Mouse (Mus musculus) heart, adult 2 months (tissue): ENCODE measurements around the gene Tbl3. TPM values are rescaled to one million over a fixed set of nuclear protein-coding genes. Genes with fewer than 3 reads are reported as not detected.

Experiments
- DNase-seq, 2 experiments: peaks; one replicate each; pipeline ENCODE4 v3.0.0; 2021
- H3K27ac ChIP-seq: fragments of 200-600 bp; 2 replicates; pipeline ENCODE4 v1.8.1; 2022
- H3K27me3 ChIP-seq: fragments of 200-500 bp; 2 replicates; pipeline ENCODE4 v1.6.1; 2012; ENCODE audit warnings: mild to moderate bottlenecking, low read length, inconsistent platforms, mixed read lengths; ENCODE audit not compliant: control insufficient read depth, insufficient read depth
- H3K36me3 ChIP-seq: fragments of 200-500 bp; 2 replicates; pipeline ENCODE4 v1.6.1; 2012; ENCODE audit warnings: low read length, inconsistent platforms; ENCODE audit not compliant: control insufficient read depth, insufficient read depth
- H3K4me1 ChIP-seq: fragments of 200-500 bp; 2 replicates; pipeline ENCODE4 v1.6.1; 2011; ENCODE audit warnings: low read length; ENCODE audit not compliant: control insufficient read depth, insufficient read depth
- H3K4me3 ChIP-seq: fragments of 200-600 bp; 2 replicates; pipeline ENCODE4 v1.8.1; 2022
- H3K79me2 ChIP-seq: fragments of 200-500 bp; replicated peaks from 2 replicates; pipeline ENCODE4 v1.6.1; 2012; ENCODE audit warnings: mild to moderate bottlenecking, inconsistent platforms, low read length, moderate library complexity, mixed read lengths; ENCODE audit not compliant: control insufficient read depth, insufficient read depth
- H3K9ac ChIP-seq: fragments of 200-500 bp; 2 replicates; pipeline ENCODE4 v1.6.1; 2012; ENCODE audit warnings: low read depth, mild to moderate bottlenecking, control low read depth, inconsistent platforms, low read length, mixed read lengths
- CTCF ChIP-seq: fragments of 200-600 bp; IDR thresholded peaks from 2 replicates; pipeline ENCODE4 v1.8.1; 2022; ENCODE audit warnings: antibody characterized with exemption, mild to moderate bottlenecking, moderate library complexity
- EP300 ChIP-seq: fragments of 200-500 bp; IDR thresholded peaks from 2 replicates; pipeline ENCODE4 v1.6.1; 2011; ENCODE audit warnings: low read depth, low read length, control low read depth; ENCODE audit not compliant: insufficient read depth
- POLR2A ChIP-seq: fragments of 200-500 bp; IDR thresholded peaks from 2 replicates; pipeline ENCODE4 v1.6.1; 2011; ENCODE audit warnings: mild to moderate bottlenecking, low read depth, low read length, control low read depth; ENCODE audit not compliant: insufficient read depth
- WGBS: fragments of 180-500 bp; shearing (Covaris S2); methylation state at CpG from one replicate; pipeline ENCODE4 v1.1.7; 2018; 5-methylcytosine and 5-hydroxymethylcytosine counted together
- intact Hi-C: fragments of 180-260 bp; cut with DNase I; formaldehyde crosslinking; loops from one replicate; pipeline ENCODE4 v1.15.1; 2025
- polyA plus RNA-seq: library from polyadenylated mRNA; depleted of rRNA; stranded (reverse); fragments of >200 nt; gene quantifications from 2 replicates; pipeline ENCODE4 v1.2.3, GENCODE M21; 2012
- total RNA-seq, 2 experiments: library from RNA; stranded (reverse); gene quantifications; 2 replicates each; pipeline ENCODE4 v1.2.3; 2021

The Tbl3 gene
- total and polyA plus RNA-seq, 3 experiments = 17.4 to 34.2 (median 19.4) TPM

- DNase-seq = peak; percentile 58 to 68
- no peak overlapping the region for H3K27ac ChIP-seq
- peak overlapping the region; percentile 43 for H3K9ac ChIP-seq
- 2% methylated on average over 24 of the region's 25 CpGs for WGBS
- peaks cover 4% of the 10 kb centered on the region for H3K27me3 ChIP-seq
- H3K4me1 ChIP-seq = no peaks in the 10 kb centered on the region
- peak overlapping the region; percentile 33 for H3K4me3 ChIP-seq
- no peaks in the 10 kb centered on the region for H3K36me3 ChIP-seq
- no peaks in the 10 kb centered on the region for H3K79me2 ChIP-seq
- intact Hi-C loops = no loop called here
- TF ChIP-seq EP300 (no peak), CTCF (no peak)
Measured at GRCm38 (mm10) chr17:24687146-24687595, 20.3 kb downstream of the Tbl3 start.

- 43% methylated on average over 16 of the region's 16 CpGs for WGBS
- no peak for DNase-seq
- Histone ChIP-seq H3K27me3 (peaks cover 4% of the 10 kb centered on the region), H3K79me2 (no peaks in the 10 kb centered on the region), H3K27ac (no peak overlapping the region), H3K4me3 (no peak overlapping the region), H3K4me1 (no peaks in the 10 kb centered on the region), H3K9ac (no peak overlapping the region), H3K36me3 (no peaks in the 10 kb centered on the region)
- intact Hi-C loops = no loop called here
- no peak for TF ChIP-seq POLR2A
- TF ChIP-seq EP300 = no peak
- no peak for TF ChIP-seq CTCF
Measured at GRCm38 (mm10) chr17:24686514-24686913, 20.9 kb downstream of the Tbl3 start.

- intact Hi-C loops = loop anchor here (2.0 kb wide), 1 partner anchor 17 kb away; no protein-coding TSS in a partner anchor
- Histone ChIP-seq H3K36me3 (no peaks in the 10 kb centered on the region), H3K79me2 (peaks cover 1% of the 10 kb centered on the region; the same call in 1 of the 2 replicates), H3K4me3 (no peak overlapping the region), H3K9ac (no peak overlapping the region), H3K27me3 (no peaks in the 10 kb centered on the region), H3K4me1 (peaks cover 3% of the 10 kb centered on the region), H3K27ac (no peak overlapping the region)
- no peak for DNase-seq
- TF ChIP-seq POLR2A (no peak), EP300 (no peak), CTCF (no peak)
- WGBS = 92% methylated on average over 24 of the region's 24 CpGs
Measured at GRCm38 (mm10) chr17:24677500-24678080, 29.9 kb downstream of the Tbl3 start.

- TF ChIP-seq CTCF (no peak), POLR2A (no peak), EP300 (no peak)
- Histone ChIP-seq H3K27ac (no peak overlapping the region), H3K4me3 (no peak overlapping the region), H3K4me1 (peaks cover 8% of the 10 kb centered on the region), H3K9ac (no peak overlapping the region), H3K79me2 (peaks cover 1% of the 10 kb centered on the region; the same call in 1 of the 2 replicates), H3K27me3 (no peaks in the 10 kb centered on the region), H3K36me3 (no peaks in the 10 kb centered on the region)
- intact Hi-C loops = loop anchor here (2.0 kb wide), 1 partner anchor 18 kb away; no protein-coding TSS in a partner anchor
- WGBS = 98% methylated on average over 5 of the region's 5 CpGs
- no peak for DNase-seq
Measured at GRCm38 (mm10) chr17:24676877-24677276, 30.6 kb downstream of the Tbl3 start.

- intact Hi-C loops = loop anchor here (2.0 kb wide), 1 partner anchor 19 kb away; no protein-coding TSS in a partner anchor
- DNase-seq = peak; percentile 57 to 61
- no peak overlapping the region for H3K27ac ChIP-seq
Measured at GRCm38 (mm10) chr17:24676187-24676586, 31.3 kb downstream of the Tbl3 start.

GRCm38 (mm10) chr17:24674277-24674676 lies 33.2 kb downstream of the Tbl3 start:
- H3K27ac ChIP-seq = no peak overlapping the region
- intact Hi-C loops = no loop called here
- no peaks in the 10 kb centered on the region for H3K27me3 ChIP-seq
- 34% methylated on average over 7 of the region's 7 CpGs for WGBS
- H3K4me1 ChIP-seq = peaks cover 16% of the 10 kb centered on the region
- no peak overlapping the region for H3K4me3 ChIP-seq
- peaks cover 1% of the 10 kb centered on the region for H3K79me2 ChIP-seq
- TF ChIP-seq CTCF (no peak), EP300 (no peak), POLR2A (no peak)
- DNase-seq = no peak
- no peak overlapping the region for H3K9ac ChIP-seq
- no peaks in the 10 kb centered on the region for H3K36me3 ChIP-seq

More at GRCm38 (mm10) chr17:24676187-24676586, 31.3 kb downstream of the Tbl3 start:
- no peak overlapping the region for H3K4me3 ChIP-seq
- no peaks in the 10 kb centered on the region for H3K27me3 ChIP-seq
- WGBS = 53% methylated on average over 2 of the region's 2 CpGs
- H3K9ac ChIP-seq = no peak overlapping the region
- H3K4me1 ChIP-seq = peaks cover 12% of the 10 kb centered on the region
- H3K79me2 ChIP-seq = peaks cover 1% of the 10 kb centered on the region
- no peak for TF ChIP-seq POLR2A
- TF ChIP-seq EP300 = no peak
- TF ChIP-seq CTCF = peak; percentile 87
- H3K36me3 ChIP-seq = no peaks in the 10 kb centered on the region
